Comparison of ENCODE assay signal across 19 mouse cellular contexts in the genomic region with DNA sequence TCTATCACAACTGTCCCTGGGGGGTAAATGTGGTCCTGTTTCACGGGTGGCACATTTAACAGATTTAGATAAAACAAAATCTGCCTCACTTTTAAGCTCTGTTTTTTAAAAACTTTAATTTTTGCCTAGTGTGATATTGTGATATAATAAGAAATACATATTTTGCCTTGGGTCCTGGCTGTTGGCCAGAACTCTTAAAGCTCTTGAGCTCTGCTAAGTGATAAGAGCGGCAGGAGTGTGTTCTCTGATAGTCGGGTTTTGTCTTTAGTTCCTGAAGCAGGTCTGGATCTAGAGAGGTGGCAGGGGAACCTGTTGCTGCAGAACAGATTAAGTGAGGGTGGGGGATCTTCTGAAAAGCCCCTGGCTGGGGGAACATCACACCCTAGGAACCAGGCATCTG.
A peak's percentile ranks its signal among the peaks of the same experiment; 100 is the strongest.
DNase-seq lines count a peak whose midpoint lies in the region; ATAC-seq and TF ChIP-seq lines count a peak whose summit lies in the region.
"Had no signal": no experiment of that assay in that cellular context is flagged by ENCODE, and none has a peak within 500 bp of the region (broad histone marks: within the 10 kb centered on the region; RNA-seq: fewer than 3 reads in every experiment).

No protein-coding gene starts in this region.

- H3K4me2 ChIP-seq in forebrain, postnatal 0 days (ENCODE audit: low read depth) = no peak overlapping the region
- no peak overlapping the region for H3K4me2 ChIP-seq in forebrain, embryonic 14.5 days (ENCODE audit: low read length)
- no peak overlapping the region for H3K4me2 ChIP-seq in lung, embryonic 16.5 days (ENCODE audit: low read depth, low read length)
- H3K4me2 ChIP-seq: embryonic facial prominence, embryonic 12.5 days; heart, embryonic 13.5 days had no signal

- DNase-seq in forebrain, postnatal 0 days = peak; percentile 37
- DNase-seq in forebrain, embryonic 14.5 days (ENCODE audit: low spot score) = no peak
- no peak for DNase-seq in lung, postnatal 4 days
- peak; percentile 39 for DNase-seq in right cerebral cortex, postnatal 14 days
- no peak for DNase-seq in right cerebral cortex, adult 2 months (ENCODE audit: low spot score in 2 of 2)
- no peak for DNase-seq in spleen, postnatal 4 days (ENCODE audit: low spot score in 2 of 2)
- DNase-seq: adrenal gland, postnatal 10 days; B cell, adult 2 months; cerebellum, adult 11-12 months; cerebellum, adult 9-10 months; cerebellum, postnatal 25 days; gastrocnemius, postnatal 14 days; heart, postnatal 36 days had no signal

- no peaks in the 10 kb centered on the region for H3K27me3 ChIP-seq in forebrain, postnatal 0 days (ENCODE audit: insufficient read depth, low read length)
- no peaks in the 10 kb centered on the region for H3K27me3 ChIP-seq in forebrain, embryonic 14.5 days (replicated peaks; ENCODE audit: control insufficient read depth, insufficient read depth, low read length)
- no peaks in the 10 kb centered on the region for H3K27me3 ChIP-seq in lung, embryonic 16.5 days (ENCODE audit: control insufficient read depth, insufficient read depth, low read depth, low read length)
- H3K27me3 ChIP-seq: embryonic facial prominence, embryonic 12.5 days; heart, embryonic 13.5 days had no signal

- no peak for ATAC-seq in forebrain, postnatal 0 days
- ATAC-seq in forebrain, embryonic 14.5 days = no peak
- 0 out of 2 replicates have a peak, but pooled peaks have one; percentile 23 for ATAC-seq in lung, embryonic 16.5 days (ENCODE audit: low read depth)
- ATAC-seq: CD4-positive, CD25-positive, alpha-beta regulatory T cell, adult 4 months; forebrain, embryonic 16.5 days had no signal

- H3K27ac ChIP-seq in forebrain, postnatal 0 days (ENCODE audit: low read depth, low read length) = no peak overlapping the region
- no peak overlapping the region for H3K27ac ChIP-seq in forebrain, embryonic 14.5 days (ENCODE audit: low read depth, low read length)
- no peak overlapping the region for H3K27ac ChIP-seq in lung, embryonic 16.5 days (ENCODE audit: low read length)
- H3K27ac ChIP-seq: embryonic facial prominence, embryonic 12.5 days; heart, embryonic 13.5 days had no signal

- H3K36me3 ChIP-seq in forebrain, postnatal 0 days (ENCODE audit: insufficient read depth) = no peaks in the 10 kb centered on the region
- H3K36me3 ChIP-seq in forebrain, embryonic 14.5 days (ENCODE audit: control insufficient read depth, insufficient read depth, low read length) = no peaks in the 10 kb centered on the region
- no peaks in the 10 kb centered on the region for H3K36me3 ChIP-seq in lung, embryonic 16.5 days (ENCODE audit: control insufficient read depth, insufficient read depth, low read length)
- H3K36me3 ChIP-seq: embryonic facial prominence, embryonic 12.5 days; G1E; heart, embryonic 13.5 days had no signal

- no peaks in the 10 kb centered on the region for H3K9me3 ChIP-seq in forebrain, postnatal 0 days (ENCODE audit: low read length)
- H3K9me3 ChIP-seq in forebrain, embryonic 14.5 days (replicated peaks; ENCODE audit: control insufficient read depth, low read length) = no peaks in the 10 kb centered on the region
- no peaks in the 10 kb centered on the region for H3K9me3 ChIP-seq in lung, embryonic 16.5 days (ENCODE audit: control insufficient read depth, low read length)
- H3K9me3 ChIP-seq: embryonic facial prominence, embryonic 12.5 days; heart, embryonic 13.5 days had no signal

- no peak overlapping the region for H3K4me3 ChIP-seq in forebrain, postnatal 0 days (ENCODE audit: low read depth, low read length)
- no peak overlapping the region for H3K4me3 ChIP-seq in forebrain, embryonic 14.5 days (ENCODE audit: low read depth, low read length)
- H3K4me3 ChIP-seq in lung, embryonic 16.5 days (ENCODE audit: low read length) = no peak overlapping the region
- H3K4me3 ChIP-seq: embryonic facial prominence, embryonic 12.5 days; heart, embryonic 13.5 days had no signal

- TF ChIP-seq CTCF in forebrain, postnatal 0 days (IDR thresholded peaks at IDR 0.05; ENCODE audit: low read depth) = no peak

- H3K4me1 ChIP-seq in forebrain, postnatal 0 days (ENCODE audit: insufficient read depth) = no peaks in the 10 kb centered on the region
- H3K4me1 ChIP-seq in forebrain, embryonic 14.5 days (ENCODE audit: control insufficient read depth, insufficient read depth, low read length) = no peaks in the 10 kb centered on the region
- peaks cover 12% of the 10 kb centered on the region for H3K4me1 ChIP-seq in lung, embryonic 16.5 days (replicated peaks; ENCODE audit: control insufficient read depth, insufficient read depth, low read length)
- H3K4me1 ChIP-seq: embryonic facial prominence, embryonic 12.5 days; heart, embryonic 13.5 days had no signal

- H3K9ac ChIP-seq in forebrain, postnatal 0 days = no peak overlapping the region
- H3K9ac ChIP-seq in forebrain, embryonic 14.5 days (ENCODE audit: low read length) = no peak overlapping the region
- no peak overlapping the region for H3K9ac ChIP-seq in lung, embryonic 16.5 days (ENCODE audit: low read length)
- H3K9ac ChIP-seq: embryonic facial prominence, embryonic 12.5 days; heart, embryonic 13.5 days had no signal

- 82% methylated on average over 3 of the region's 3 CpGs for WGBS in forebrain, postnatal 0 days
- WGBS in forebrain, embryonic 14.5 days = 93% methylated on average over 3 of the region's 3 CpGs
- WGBS in lung, embryonic 16.5 days = 57% methylated on average over 3 of the region's 3 CpGs

Comparison
In these comparisons a context has a peak if more than half of its experiments do, and no peak if none do; other contexts are left out.
1. DNase-seq: peak in forebrain, postnatal 0 days (single experiment) and right cerebral cortex, postnatal 14 days (single experiment); none in forebrain, embryonic 14.5 days (single experiment), lung, postnatal 4 days (0 of 2), right cerebral cortex, adult 2 months (0 of 2) and spleen, postnatal 4 days (0 of 2).